Mouse (Mus musculus) E14TG2a.4 (cell line): ENCODE measurements around the gene Ino80e.

ENCODE experiments used
- CTCF ChIP-seq: conservative IDR thresholded peaks from 2 replicates; pipeline ENCODE4 v1.5.1; 2014; ENCODE audit warnings: low read length
- POU5F1 ChIP-seq: IDR thresholded peaks from 2 replicates; pipeline ENCODE4 v1.6.1; 2014; ENCODE audit warnings: low read length, borderline replicate concordance

GRCm38 (mm10) chr7:126870520-126870891, 8.3 kb upstream of the Ino80e start:
- TF ChIP-seq CTCF (no peak), POU5F1 (no peak)
